Mouse (Mus musculus) lung, postnatal 4 days (tissue): ENCODE measurements around the gene Tbccd1.

Experiments
- DNase-seq, 2 experiments: peaks; one replicate each; pipeline ENCODE4 v3.0.0; 2021

Tbccd1 gene

DNA sequence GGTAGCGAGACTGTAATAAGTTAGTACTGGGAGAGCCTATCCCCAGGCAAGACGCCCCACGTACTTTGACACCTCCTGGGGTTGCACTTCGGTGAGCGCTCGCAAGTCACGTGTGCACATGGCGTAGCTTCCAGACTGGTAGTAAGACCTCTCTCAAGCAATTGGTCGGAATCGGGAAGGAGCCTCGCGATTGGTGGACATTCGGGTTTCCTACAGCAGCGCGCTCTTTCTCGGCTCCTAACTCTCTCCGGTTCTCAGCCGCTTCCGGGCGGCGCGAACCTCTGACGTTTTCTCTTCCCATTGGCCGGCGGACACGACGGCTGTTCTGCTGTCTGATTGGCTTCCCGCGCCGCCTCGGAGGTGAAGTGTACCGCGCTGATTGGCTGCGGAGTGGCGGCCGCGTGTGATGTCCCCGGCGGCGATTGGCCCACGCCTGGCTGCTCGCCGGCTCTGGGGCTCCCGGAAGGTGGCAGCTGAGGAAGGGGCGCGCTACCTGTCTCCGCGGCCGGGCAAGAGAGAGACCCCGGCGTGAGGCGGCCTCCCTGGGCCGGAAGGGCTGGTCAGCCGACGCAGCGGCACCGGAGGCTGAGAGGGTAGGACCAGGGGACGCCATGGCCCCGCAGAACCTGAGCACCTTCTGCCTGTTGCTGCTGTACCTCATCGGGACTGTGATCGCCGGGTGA is at the start of gene Tbccd1, which contains the start of gene Dnajb11:
Gene Tbccd1 (minus strand): TSS at position 239 of the 683 bp plus-strand sequence.
Gene Dnajb11 (plus strand): TSS at position 415 of the 683 bp plus-strand sequence.
- DNase-seq = peak; percentile 98 to 99

DNA sequence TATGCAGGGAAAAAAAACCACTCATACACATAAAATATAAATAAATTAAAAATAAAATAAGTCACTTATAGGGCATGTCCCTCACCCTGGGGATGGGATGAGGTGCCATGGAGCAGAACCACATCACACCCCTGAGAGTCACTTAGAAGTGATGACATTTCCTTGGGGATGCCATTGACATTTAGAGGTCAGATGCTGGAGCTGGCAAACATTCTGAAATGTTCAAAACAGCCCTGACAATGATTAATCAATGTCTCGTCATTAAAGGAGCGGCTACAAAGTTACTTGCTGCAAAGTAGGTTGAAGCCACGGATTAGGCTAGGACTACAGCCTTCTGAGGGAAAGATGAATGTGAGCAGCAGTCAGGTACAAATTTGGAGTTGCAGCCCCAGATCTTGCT is 43.9 kb upstream of the Tbccd1 start:
- no peak for DNase-seq

DNA sequence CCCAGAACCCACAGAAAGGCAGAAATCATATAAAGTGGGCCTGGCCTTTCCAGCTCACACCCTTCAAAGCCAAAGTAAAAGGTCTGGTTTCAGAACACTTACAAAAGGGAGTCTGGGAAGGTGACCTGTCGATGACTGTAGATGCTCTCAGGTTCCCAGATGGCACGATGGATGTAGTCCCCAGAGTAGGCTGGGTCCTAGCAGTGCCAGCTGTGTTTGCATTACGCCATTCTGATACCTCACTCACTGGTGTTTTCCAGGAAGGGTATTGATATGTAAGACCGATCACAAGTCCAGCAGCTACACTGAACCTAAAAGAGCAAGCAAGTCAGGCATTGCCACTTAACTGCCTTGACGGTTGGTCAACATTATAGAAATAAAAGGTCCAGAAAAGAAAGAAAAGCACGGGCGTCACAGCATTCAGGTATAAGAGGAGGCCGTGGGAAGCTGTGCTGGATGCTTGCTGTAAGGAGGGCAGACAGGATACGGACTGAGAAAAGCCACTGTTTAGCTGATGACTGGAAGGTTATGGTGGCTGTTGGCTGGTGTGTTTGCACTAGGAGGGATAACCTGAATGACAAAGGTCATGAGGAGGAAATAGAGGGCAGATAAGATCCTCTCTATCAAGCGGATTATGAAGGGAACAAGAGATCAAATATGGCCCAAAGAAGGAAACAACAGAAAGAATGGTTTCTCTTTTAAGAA is 42.5 kb upstream of the Tbccd1 start:
- no peak for DNase-seq

DNA sequence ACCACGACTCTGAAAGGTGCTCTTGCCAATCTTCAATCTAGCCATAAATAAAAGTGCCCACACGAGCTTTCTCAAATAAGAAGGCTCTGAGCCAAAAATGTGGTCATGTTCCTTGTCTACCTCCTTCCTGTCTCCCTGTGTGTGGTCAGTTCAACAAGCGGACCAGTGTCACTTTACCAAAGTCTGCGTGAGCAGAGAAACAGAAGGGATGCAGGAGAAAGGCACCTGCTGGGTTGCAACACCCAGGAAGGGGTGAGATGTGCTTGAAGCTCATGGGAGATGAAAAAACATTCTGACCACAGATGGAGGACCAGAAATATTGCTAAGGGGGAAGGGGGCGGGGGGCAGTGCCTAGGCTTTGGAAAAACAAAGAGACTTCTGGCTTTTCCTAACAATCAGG is 41.9 kb upstream of the Tbccd1 start:
- no peak for DNase-seq

DNA sequence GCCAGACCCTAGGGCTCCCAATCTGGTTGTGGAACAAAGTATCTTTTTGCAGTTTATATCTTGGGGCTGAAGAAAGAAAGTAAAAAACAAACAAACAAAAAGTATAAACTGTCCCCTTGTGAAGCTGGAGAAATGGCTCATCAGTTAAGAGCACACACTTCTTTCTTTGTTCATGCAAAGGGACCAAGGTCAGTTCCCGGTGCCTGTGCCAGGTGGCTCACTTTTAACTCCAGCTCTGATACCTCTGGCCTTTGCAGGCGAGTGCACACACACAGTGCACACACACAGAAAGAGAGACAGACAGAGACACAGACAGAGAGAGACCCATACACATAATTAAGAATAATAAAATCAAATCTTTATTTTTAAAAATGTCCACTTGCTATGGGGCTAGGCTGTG is 39.1 kb upstream of the Tbccd1 start:
- DNase-seq = no peak

DNA sequence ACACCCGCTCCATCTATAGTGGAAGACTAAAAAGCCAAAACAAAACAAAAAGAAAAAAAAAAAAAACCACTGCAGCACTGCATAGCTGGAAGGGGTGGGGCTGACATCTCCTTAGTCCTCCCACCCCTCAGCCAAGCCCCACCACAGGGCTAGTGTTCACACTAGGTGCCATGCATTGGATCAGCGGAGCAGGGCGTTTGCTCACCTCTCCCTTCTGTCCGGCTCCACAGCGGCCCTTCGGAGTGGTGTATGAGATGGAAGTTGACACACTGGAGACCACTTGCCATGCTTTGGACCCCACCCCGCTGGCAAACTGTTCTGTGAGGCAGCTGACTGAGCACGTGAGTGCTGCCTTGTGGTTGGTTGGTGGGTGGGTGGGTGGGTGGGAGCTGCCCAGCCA is 36.6 kb upstream of the Tbccd1 start:
- DNase-seq = no peak

DNA sequence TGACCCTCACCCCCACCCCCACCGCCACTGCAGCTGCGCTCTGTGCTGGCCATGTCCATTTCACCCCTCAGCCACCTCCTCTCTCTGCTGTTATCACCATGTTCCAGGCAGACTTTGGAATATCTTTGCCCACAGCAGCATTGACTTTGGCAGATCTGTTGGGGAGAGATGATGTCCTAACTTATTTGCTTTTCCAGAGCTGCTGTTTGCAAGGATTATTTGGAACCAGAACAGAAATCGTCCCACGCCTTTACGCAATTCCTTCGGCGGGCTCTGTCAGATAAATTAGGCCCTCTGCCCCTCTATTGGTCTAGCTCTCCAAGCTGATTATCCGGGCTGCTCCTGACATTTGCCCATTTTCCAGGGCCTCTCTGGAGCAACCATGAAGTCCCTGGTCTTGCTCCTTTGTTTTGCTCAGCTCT is 34.3 kb upstream of the Tbccd1 start:
- DNase-seq = no peak

DNA sequence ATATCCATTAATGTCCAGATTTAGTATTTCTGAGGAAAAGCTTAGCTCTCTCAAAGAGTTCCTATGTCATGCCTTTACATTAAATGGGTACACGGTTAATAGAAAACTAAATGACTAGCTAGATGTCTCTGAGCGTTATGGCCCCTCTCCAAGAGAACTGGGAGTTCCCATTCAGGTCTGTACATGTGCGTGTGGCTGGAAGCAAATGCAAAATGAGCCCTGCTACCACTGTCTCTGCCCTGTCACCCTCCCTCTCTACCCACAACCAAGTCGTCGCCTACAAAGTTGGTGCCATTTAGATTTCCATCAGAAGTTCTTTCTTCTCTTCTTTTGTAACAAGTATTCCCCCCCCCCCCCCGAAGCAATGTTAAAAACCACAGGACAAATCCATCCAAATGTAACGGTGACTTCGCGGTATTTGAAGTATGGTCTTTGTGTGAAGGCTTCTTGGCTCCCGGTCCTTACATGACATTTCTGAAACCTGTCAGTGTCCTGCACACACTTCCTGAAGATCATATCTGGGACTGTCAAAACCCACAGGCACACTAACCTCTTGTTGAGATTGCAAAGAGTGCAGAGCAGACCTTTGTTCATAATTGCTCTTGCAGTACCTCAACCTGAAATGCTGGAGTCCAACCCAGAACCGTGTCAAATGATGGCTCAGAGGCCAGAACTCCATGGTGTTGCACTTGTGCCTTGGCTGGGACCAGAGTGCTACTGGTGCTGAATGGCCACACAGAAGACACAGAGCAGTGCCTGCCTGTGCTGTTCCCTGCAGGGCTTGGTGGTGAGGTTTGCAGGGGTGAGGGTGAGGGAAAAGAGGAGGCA is 33.4 kb upstream of the Tbccd1 start, which contains the start of gene Ahsg:
Gene Ahsg (plus strand): TSS at position 595 of the 828 bp plus-strand sequence.
- no peak for DNase-seq

DNA sequence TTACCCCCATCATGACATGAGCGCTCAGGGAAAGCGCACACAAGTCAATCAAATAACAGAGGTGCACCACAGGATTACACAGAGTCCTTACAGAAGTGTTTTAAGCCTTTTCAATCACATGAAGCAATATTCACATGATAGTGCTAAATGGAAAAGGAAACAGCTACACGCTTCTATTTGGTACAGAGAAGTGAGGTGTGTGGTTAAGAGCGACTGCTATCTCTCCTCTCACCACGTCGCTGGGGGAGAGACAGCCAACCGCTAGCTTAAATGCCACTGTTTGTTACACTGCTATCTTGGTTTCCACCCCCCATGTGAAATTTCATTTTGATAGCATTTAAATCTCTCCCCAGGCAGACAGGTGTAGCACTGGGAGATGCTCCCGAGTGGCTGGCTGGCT is 32.2 kb upstream of the Tbccd1 start:
- no peak for DNase-seq

DNA sequence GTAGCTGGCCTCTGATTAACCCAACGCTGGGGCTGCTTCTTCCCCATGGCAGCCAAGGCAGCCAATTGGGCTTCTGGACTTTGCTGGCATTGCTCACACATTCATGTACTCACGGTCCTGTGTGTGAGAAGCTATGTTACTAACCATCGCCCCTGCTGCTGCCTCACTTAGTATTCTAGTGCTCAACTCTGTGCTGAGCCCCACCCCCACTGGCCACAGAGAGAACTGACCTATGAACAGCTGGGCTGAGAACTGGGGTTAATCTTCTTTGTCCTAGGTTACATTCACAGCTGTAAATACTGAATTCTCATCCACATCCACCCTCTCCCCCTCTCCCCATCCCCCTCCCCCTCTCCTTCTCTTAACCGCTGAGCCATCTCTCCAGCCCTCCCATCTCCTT is 31.4 kb upstream of the Tbccd1 start:
- DNase-seq = no peak

DNA sequence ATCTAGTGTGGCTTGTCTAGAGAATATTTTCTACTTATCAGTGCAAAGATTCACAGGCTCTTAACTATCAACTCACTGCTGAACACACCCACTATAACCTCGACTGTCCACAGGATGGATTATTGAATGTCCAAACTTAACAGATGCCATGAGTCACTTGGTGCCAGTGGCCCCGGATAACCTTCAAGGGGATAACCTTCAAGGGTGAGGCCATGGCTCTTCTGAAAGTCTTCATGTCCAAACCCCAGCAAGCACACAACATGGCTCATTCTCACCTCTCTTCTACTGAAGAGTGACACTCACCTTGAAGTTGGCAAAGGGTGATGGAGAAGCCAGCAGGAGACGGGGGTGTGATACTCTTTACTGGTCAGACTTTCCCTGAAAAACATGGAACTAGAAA is 29.3 kb upstream of the Tbccd1 start:
- no peak for DNase-seq

DNA sequence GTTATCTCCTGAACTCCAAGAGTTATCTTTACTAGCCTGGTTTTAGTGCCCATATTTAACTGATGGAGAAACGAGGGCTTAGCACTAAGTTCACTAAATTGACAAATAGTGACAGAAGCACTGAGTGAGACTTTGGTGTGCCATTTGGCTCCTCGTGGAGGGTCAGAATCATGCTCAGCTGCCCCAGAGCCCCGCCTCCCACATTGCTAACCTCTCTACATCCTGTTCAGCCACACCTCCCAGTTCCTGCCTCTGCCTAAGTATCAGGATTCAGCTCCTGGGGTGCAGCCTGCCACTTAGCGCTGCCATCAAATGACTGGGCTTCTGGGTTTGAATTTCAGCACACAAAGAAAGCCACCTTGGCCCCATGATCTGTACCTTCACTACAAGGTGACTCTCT is 27.9 kb upstream of the Tbccd1 start:
- no peak for DNase-seq

DNA sequence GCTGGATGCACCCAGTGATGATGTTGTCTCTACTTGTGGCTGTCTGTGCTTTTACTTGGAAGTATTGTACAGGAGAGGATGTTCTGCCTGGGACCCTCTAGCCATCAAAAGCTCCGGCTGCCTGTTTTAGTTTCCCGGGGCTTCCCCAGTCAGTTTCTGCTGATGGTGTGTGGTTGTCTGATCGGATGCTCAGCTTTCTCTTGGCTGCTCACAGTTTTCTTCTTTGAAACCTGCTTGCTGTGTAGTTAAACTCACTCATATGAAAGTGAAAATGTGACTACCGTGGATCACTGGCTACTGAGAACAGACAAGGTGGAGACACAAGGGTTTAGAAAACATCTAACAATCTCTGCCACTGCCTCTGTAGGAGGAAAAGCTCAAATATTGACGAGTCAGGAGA is 26.0 kb upstream of the Tbccd1 start:
- DNase-seq = no peak

DNA sequence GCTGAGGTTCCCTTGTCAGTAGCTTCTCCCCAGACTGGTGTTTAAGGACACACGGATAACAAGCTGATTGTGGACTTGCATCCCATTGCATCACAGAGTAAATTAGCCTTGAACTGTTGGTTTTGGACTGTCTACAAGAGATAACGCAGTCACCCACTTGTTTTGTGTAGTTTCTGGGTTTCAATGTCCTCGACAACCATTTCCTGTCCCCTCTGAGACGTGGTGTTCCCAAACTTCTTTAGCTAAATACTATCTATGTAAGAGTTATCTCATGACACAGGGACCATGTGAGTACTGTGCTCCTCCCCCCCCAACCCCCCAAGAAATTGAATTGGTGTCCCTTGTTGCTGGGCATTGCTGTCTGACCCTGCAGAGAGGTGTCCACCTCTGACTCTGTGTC is 24.0 kb upstream of the Tbccd1 start:
- DNase-seq = no peak

DNA sequence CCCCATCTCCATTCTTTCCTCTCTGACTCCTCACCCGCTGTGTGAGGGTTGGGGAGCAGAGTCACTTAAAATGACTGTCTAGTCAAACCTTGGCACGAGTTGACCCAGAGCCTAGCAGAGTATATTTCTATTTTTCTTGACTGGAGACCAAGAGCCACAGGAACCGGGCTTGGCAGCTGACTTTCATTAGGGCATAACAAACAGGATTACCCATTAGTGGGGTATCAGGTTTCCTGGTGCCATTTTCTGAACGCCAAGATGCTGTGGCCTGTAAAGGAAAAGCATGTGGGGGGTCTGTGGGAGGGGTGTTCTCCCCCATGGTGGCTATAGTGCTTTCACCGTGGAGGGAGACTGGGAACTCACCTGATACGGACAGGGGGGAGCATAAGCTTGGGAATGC is 23.4 kb upstream of the Tbccd1 start:
- no peak for DNase-seq

DNA sequence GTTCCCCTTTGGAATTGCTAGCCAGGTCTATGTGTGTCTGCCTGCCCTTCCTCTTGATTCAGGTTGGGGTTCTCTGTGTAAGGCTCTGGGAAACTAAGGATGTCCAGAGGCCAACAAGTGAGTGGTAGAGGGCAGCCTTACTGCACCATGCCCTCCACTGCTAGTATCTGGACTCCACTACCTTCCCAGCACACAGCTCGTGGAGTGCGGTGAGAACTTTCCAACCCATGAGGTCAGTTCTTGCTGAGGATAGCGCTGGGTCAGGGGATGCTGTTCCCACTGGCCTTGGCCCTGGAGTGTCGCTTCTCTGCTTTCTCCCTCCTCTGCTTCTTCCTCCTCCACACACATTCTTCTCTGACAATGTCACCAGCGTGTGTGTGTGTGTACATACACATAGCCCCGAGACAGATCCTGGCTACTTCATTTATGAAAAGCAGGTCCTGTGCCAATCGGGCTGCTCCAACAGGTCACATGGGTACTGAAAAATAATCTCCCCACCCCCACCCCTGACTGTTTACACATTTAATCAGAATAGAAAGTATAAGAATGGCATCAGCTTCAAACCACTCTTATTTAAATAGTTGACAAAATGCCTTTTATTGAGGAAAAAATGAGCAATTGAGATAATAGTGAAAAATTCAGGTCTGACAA is 22.6 kb upstream of the Tbccd1 start:
- DNase-seq = no peak

DNA sequence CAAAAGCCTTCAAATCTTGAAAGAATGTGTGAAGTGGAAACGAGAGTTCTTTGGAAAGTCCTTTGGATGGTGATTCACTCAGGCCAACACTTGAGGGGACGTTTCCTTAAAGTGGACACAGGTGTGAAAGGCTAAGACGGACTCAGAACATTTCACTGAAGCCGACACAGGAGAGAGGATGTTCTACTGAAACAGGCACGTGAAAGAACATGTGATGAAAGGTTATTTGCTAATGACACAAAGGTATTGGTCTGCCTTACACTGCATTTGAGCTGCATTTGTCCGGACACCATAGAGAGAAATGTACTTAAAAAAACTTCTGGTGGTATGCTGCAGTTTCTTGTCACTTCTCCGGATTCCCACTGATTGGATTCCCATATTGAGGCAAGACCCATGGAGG is 21.2 kb upstream of the Tbccd1 start:
- no peak for DNase-seq

DNA sequence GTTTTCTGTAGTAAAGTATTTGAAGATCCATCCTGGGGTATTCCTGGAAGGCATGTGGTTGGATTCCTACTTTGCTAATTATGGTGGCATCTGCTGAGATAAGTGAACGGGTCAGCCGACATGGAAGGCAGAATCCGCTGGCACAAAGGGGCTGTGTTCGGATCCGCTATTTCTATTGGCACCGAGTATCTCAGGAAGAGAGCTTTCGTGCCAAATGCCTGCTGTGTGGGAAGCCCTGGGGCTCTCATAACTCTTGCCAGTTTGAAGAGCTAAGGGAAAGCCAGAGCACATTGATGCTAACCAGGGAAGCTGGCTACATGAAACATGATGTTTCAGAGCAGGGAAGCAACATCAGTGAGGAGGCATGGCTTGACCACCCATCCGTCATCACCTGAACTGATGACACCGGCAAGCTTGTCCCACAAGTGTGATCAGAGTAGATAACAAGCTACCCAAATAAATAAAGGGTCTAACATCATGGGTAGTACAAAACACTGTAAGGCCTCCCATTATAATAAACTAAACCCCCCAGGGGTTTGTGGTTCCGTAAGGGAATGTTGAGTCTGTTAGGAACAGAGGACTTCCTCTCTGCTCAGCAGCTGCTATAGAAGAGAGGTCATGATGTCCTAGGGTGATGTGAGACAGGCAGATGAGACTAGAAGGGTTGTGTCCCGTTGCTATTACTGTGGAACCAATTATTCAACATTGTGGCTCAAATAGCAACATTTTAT is 20.4 kb upstream of the Tbccd1 start:
- no peak for DNase-seq

DNA sequence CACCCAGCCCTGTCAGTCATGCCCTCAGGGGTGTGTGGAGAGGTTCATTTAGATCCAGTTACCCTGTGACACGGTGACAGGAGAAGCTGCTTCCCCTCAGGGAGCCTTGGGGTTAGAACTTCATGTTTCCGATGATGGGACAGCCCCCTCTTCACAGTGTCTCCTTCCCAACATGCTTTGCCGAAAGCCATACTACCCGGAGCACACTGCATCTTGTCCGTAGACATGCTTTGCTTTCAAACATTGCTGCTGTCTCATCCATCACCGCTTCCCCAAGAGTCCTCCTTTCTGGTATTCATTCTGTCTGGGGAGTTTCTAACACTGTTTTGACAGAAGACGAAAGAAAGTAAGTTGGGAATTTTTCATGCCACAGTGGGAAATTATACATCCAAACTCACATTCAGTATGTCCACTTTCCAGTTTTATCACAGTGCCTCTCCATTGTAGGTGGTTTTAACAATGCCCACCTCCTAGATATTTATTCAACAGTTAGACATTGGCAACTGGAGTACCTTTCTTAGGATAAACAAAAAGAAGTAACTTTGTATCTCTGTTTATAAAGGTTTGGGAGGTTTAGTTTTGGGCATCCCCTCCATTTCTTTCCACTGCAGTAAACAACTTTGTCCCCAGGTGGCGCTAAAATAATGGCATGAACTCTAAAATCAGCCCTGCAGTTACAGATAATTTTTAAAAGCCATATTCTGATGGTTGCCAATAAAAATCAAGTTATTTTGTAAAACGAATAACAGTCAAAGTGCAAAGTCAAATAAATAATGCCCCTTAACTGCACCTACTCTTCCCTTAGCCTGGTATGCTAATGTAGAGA is 19.0 kb upstream of the Tbccd1 start:
- peak in 1 of 2 experiments; percentile 33 for DNase-seq

DNA sequence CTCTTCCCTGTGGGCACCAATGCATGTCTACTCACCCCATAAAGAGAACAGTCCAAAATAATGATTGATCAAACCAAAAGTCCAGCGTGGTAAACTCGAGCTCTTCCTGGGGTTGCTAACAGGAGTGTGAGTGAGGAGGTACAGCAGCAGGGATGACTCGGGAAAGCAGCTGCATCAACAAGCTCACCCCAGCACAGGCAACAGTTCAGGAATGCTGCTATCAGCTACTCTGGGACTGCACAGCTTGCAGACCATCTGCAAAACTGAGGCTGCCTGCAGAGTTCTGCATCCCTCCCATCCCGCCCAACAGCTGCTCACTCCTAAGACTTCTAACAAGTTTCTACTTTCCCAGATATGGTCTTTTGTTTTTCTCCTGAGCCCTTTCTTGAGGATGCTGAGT is 15.9 kb upstream of the Tbccd1 start:
- no peak for DNase-seq

DNA sequence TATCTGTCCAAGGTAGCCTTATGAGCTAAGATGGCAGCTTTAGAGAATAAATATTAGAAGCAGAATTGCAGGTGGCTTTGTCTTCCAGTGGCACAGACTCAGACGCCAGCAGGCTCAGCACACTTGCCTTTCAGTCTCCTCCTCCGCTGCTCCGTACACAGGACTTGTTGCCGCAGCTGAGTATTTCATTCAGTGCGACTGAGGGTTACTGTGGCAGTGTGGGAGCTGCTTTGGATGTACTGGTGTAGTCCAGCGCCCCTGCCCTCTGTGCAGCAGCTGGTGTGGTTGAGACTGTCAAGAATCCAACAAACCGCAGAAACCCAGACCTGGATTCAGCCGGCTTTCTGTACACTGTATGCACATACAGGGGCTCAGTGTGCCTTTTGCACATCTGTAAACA is 14.9 kb upstream of the Tbccd1 start:
- no peak for DNase-seq

DNA sequence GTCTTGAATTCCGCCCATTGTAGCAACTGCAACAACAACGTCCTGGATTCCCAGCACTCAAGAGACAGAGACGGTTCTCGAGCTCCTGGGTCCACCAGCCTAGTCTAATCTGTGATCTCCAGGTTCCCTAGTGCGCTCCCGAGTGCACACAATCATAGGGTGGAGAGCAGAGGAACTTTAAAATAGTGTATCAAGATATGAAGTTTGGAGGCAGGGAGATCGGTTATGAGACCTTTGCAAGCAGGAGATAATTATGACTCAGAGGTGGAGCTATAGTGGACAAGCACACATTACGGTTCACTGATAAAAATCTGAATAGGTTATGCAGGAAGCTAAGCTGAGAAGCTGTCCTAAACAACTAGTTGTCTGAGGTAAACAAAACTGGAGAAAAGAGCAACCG is 696 bp downstream of the Tbccd1 start:
- DNase-seq = no peak
